Mouse (Mus musculus) mouse embryonic stem cell (cell line): ENCODE results near the gene Serpinb3a.
"Not testable (repeated sequence)": the region's sequence is repeated elsewhere in the genome, so short reads cannot be mapped to it uniquely, and the experiment has no call there.

Experiments
- in situ Hi-C, 2 experiments: fragments of 300-500 bp; cut with MboI; formaldehyde crosslinking; loops; 1 replicate in 1 of 2; 3 replicates in 1 of 2; pipeline ENCODE4 v1.14.3; 2019 to 2020; ENCODE audit warnings: low sequenced_read_pairs in 2 of 2, low pct_unique_long_range_greater_than_20kb in 1 of 2, mixed read lengths in 1 of 2; ENCODE audit not compliant: unreplicated experiment in 1 of 2

Serpinb3a gene

DNA sequence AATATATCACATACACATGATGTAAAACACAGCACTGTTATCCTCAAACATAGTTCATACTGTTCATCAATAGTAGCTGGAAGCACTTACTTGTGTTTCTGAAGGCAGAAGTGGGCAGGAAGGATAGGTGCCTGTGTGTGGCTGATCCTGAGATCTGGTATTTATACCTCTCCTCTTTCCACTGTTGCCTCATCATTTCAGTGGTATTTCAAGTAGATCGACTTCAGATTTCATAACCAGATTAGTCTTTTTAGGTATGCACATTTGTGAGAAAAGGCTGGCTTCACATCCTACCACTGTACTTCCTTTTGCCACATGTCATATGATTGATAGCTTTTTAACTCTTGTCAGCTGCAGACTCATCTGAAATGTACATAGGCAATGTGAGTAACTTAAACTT is at the start of gene Serpinb3a:
Gene Serpinb3a (minus strand): TSS at position 101 of the 400 bp plus-strand sequence.
- in situ Hi-C loops: no loop called here

DNA sequence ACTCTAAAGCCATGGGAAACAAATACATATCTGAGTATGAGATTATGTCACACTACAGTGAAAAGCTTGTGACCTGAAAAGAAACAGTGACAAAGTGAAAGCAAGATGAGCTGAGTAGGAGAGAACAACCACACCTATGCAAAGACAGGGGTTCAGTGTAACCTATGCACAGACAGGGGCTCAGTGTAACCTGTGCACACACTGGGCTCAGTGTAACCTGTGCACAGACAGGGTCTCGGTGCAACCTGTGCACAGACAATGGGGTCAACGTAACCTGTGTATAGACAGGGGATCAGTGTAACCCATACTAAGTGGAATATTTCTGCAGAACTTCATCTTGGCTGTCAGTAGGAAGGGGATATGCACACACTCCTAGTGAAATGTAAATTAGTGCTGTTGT is 46.3 kb upstream of the Serpinb3a start:
- in situ Hi-C loops: no loop called here

DNA sequence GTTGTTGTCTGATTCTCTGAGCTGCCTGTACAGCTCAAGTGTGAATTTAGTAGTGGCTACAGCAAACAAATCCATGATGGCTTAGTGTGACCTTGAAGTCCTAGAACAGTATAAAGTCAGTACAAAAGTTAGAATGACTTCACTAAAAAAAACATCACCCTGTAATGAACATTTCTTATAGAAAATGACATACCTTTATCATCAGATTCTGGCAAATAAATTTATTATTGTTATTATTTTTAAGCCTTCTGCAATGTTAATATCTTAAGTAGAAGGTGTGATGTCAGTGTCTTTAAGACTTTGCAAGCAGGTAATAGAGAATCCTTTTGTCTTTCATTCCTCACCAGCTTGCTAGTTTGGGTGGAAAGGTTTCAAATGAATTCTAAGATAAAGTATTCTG is 31.3 kb upstream of the Serpinb3a start, which contains the start of gene Serpinb3d:
Gene Serpinb3d (minus strand): TSS at position 101 of the 400 bp plus-strand sequence.
- in situ Hi-C loops: no loop called here

- in situ Hi-C loops: not testable (repeated sequence)
Observed at GRCm38 (mm10) chr1:107034236-107034635, 17.9 kb downstream of the Serpinb3a start.

- in situ Hi-C loops: no loop called here
Observed at GRCm38 (mm10) chr1:107025886-107026285, 26.2 kb downstream of the Serpinb3a start.

- in situ Hi-C loops: loop anchor here in 1 of 2 experiments (25.0 kb wide), 2 partner anchors 347 to 472 kb away; partner anchors contain the start of gene Serpinb11
Observed at GRCm38 (mm10) chr1:107015210-107015609, 36.9 kb downstream of the Serpinb3a start.

- in situ Hi-C loops: loop anchor here in 1 of 2 experiments (25.0 kb wide), 2 partner anchors 348 to 473 kb away; partner anchors contain the start of gene Serpinb11
Observed at GRCm38 (mm10) chr1:107014530-107014929, 37.6 kb downstream of the Serpinb3a start.

DNA sequence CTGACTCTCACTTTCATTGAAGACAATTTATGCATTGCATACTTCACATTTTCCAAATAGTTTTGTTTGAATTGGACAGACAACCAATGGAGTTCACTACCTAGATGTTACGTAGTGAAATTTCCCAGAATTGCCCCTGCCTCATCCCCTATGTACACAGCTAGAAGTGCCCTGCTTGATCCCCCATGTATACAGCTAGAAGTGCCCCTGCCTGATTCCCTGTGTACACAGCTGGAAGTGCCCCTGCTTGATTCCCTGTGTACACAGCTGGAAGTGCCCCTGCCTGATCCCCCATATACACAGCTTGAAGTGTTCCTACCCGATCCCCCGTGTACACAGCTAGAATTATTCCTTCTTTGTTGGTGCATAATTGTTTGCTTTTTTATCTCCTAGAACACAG is 45.8 kb downstream of the Serpinb3a start:
- in situ Hi-C loops: loop anchor here in 1 of 2 experiments (25.0 kb wide), 2 partner anchors 356 to 481 kb away; partner anchors contain the start of gene Serpinb11

GRCm38 (mm10) chr1:107001754-107002153 is 50.3 kb downstream of the Serpinb3a start:
- in situ Hi-C loops: loop anchor here in 1 of 2 experiments (25.0 kb wide), 2 partner anchors 361 to 486 kb away; partner anchors contain the start of gene Serpinb11

DNA sequence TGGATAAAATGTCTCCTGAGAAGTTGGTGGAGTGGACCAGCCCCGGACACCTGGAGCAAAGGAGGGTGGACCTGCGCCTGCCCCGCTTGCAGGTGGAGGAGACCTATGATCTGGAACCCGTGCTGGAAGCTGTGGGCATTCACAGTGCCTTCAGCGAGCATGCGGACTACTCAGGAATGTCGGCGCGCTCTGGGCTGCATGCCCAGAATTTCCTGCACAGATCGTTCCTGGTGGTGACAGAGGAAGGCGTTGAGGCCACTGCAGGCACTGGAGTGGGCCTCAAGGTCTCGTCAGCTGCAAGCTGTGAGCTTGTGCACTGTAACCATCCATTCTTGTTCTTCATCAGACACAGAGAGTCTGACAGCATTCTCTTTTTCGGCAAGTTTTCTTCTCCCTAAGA is 51.7 kb downstream of the Serpinb3a start:
- in situ Hi-C loops: loop anchor here in 1 of 2 experiments (25.0 kb wide), 2 partner anchors 362 to 487 kb away; partner anchors contain the start of gene Serpinb11
